ENCODE assay signal across 9 mouse cellular contexts in genomic region chr9:70011537-70012407, GRCm38 (mm10). TPM values are rescaled to one million over a fixed set of nuclear protein-coding genes. Genes with fewer than 3 reads are reported as not detected.
DNase-seq lines count a peak whose midpoint lies in the region; ATAC-seq and TF ChIP-seq lines count a peak whose summit lies in the region.
"Had no signal": no experiment of that assay in that cellular context is flagged by ENCODE, and none has a peak within 500 bp of the region (broad histone marks: within the 10 kb centered on the region; RNA-seq: fewer than 3 reads in every experiment).

No protein-coding gene starts in this region.

- H3K4me2 ChIP-seq in heart, embryonic 11.5 days: peak overlapping the region; percentile 85
- H3K4me2 ChIP-seq in heart, postnatal 0 days (ENCODE audit: low read depth, low read length): peak overlapping the region; percentile 70

- intact Hi-C loops in heart, postnatal 36 days (cut with DNase I): loop anchor here (1.0 to 10.0 kb wide), 2 partner anchors 21 to 383 kb away; no protein-coding TSS in a partner anchor

- no peak for ATAC-seq in heart, embryonic 11.5 days (replicated peaks; ENCODE audit: insufficient number of reproducible peaks, low FRiP score, low TSS enrichment)
- ATAC-seq in G1E (ENCODE audit: extremely low read depth, insufficient number of reproducible peaks, low FRiP score, poor library complexity, severe bottlenecking): no peak
- peak; percentile 2; the same call in 1 of the 2 replicates for ATAC-seq in heart, postnatal 0 days (ENCODE audit: insufficient read depth, low read depth)
- ATAC-seq in megakaryocyte, adult 5-6 weeks (ENCODE audit: poor library complexity, severe bottlenecking): peak; percentile 10; the same call in 1 of the 2 replicates
- ATAC-seq in cerebellum, adult (ENCODE audit: insufficient number of reproducible peaks, low FRiP score, low TSS enrichment): no peak

- peaks cover 10% of the 10 kb centered on the region for H3K4me1 ChIP-seq in heart, embryonic 11.5 days (ENCODE audit: control insufficient read depth, insufficient read depth, low read length)
- peaks cover 36% of the 10 kb centered on the region for H3K4me1 ChIP-seq in G1E (ENCODE audit: insufficient read depth, low read depth, low read length)
- peaks cover 11% of the 10 kb centered on the region for H3K4me1 ChIP-seq in heart, postnatal 0 days (ENCODE audit: control insufficient read depth, insufficient read depth)

- H3K9ac ChIP-seq in heart, embryonic 11.5 days (ENCODE audit: low read depth, low read length): peak overlapping the region; percentile 91; the same call in 1 of the 2 replicates
- H3K9ac ChIP-seq in heart, postnatal 0 days (replicated peaks; ENCODE audit: low read depth, low read length): peak overlapping the region; percentile 92

- H3K36me3 ChIP-seq in heart, embryonic 11.5 days (ENCODE audit: control insufficient read depth, insufficient read depth, low read length): 0 out of 2 replicates have a peak, but pooled peaks cover 6% of the 10 kb centered on the region
- peaks cover 54% of the 10 kb centered on the region for H3K36me3 ChIP-seq in G1E (replicated peaks)
- peaks cover 38% of the 10 kb centered on the region for H3K36me3 ChIP-seq in heart, postnatal 0 days (replicated peaks; ENCODE audit: control insufficient read depth, insufficient read depth, low read length)

- 59% methylated on average over 14 of the region's 14 CpGs for WGBS in heart, embryonic 11.5 days (ENCODE audit: insufficient replicate concordance)
- 57% methylated on average over 14 of the region's 14 CpGs for WGBS in heart, postnatal 0 days

- H3K4me3 ChIP-seq in heart, embryonic 11.5 days (ENCODE audit: low read depth, low read length): peak overlapping the region; percentile 79
- H3K4me3 ChIP-seq in G1E (ENCODE audit: low read depth, low read length): peak overlapping the region; percentile 92
- H3K4me3 ChIP-seq in heart, postnatal 0 days (ENCODE audit: low read depth, low read length): peak overlapping the region; percentile 97

- no peaks in the 10 kb centered on the region for H3K27me3 ChIP-seq in heart, embryonic 11.5 days (ENCODE audit: control insufficient read depth, insufficient read depth, low read length)
- no peaks in the 10 kb centered on the region for H3K27me3 ChIP-seq in G1E (ENCODE audit: insufficient read depth, low read length)
- no peaks in the 10 kb centered on the region for H3K27me3 ChIP-seq in heart, postnatal 0 days (ENCODE audit: control insufficient read depth, insufficient read depth, low read length)

- no peak for TF ChIP-seq EP300 in heart, postnatal 0 days (IDR thresholded peaks at IDR 0.05; ENCODE audit: low read depth)

- TF ChIP-seq CTCF in G1E (IDR thresholded peaks at IDR 0.05; ENCODE audit: low read depth, low read length): no peak
- TF ChIP-seq CTCF in heart, postnatal 0 days (IDR thresholded peaks at IDR 0.05; ENCODE audit: low read depth): no peak

- H3K9me3 ChIP-seq in heart, embryonic 11.5 days (replicated peaks; ENCODE audit: control insufficient read depth, low read length): no peaks in the 10 kb centered on the region
- no peaks in the 10 kb centered on the region for H3K9me3 ChIP-seq in G1E (replicated peaks)
- H3K9me3 ChIP-seq in heart, postnatal 0 days (replicated peaks; ENCODE audit: control insufficient read depth, low read length): no peaks in the 10 kb centered on the region

- peak overlapping the region; percentile 88 for H3K27ac ChIP-seq in heart, embryonic 11.5 days (ENCODE audit: low read depth, low read length)
- H3K27ac ChIP-seq in heart, postnatal 0 days (ENCODE audit: low read depth): peak overlapping the region; percentile 88

- DNase-seq in heart, postnatal 36 days: no peak
- DNase-seq in G1E (ENCODE audit: low spot score): no peak
- no peak for DNase-seq in heart, postnatal 0 days (ENCODE audit: low spot score)
- DNase-seq in ovary, postnatal 36 days (ENCODE audit: low spot score): no peak
- DNase-seq in layer of hippocampus, adult 18-20 months (ENCODE audit: low spot score in 2 of 2): no peak

RNA-seq across cellular contexts. Expression of gene Gtf2a2, which starts 0.6 kb away (rescaled TPM):
- polyA plus RNA-seq in heart, embryonic 11.5 days (2014; fragmentation: Nextera tagmentation; extraction: Ambion mirVana): 160 and 172 TPM in 2 replicates
- 10 to 100 TPM; 56.6 to 58.5 TPM for total RNA-seq in heart, postnatal 36 days (2021)
- total RNA-seq in G1E (2014; fragmentation: Nextera tagmentation): 83.4 and 91.8 TPM in 2 replicates
- total RNA-seq in G1E (2017): 180 and 188 TPM in 2 replicates
- 47.4 and 67.6 TPM in 2 replicates for polyA plus RNA-seq in G1E (2012)
- total RNA-seq in heart, postnatal 0 days (2014; rRNA removed; ENCODE audit: low replicate concordance): 103 and 105 TPM in 2 replicates
- polyA plus RNA-seq in heart, postnatal 0 days (2015; fragmentation: Nextera tagmentation; extraction: Ambion mirVana): 195 and 203 TPM in 2 replicates
- 117 and 126 TPM in 2 replicates for total RNA-seq in megakaryocyte, adult 5-6 weeks (2015)
- 121 and 130 TPM in 2 replicates for total RNA-seq in megakaryocyte, adult 5-6 weeks (2017)
- 10 to 100 TPM; 48.8 to 50.7 TPM for total RNA-seq in layer of hippocampus, adult 18-20 months (2021)

RNA-seq across cellular contexts. Expression of gene Bnip2, which starts 22.5 kb away (rescaled TPM):
- 124 and 133 TPM in 2 replicates for polyA plus RNA-seq in heart, embryonic 11.5 days (2014; fragmentation: Nextera tagmentation; extraction: Ambion mirVana)
- 100 to 1,000 TPM in 1 of 2 experiments, 10 to 100 TPM in 1; 88.7 to 105 TPM for total RNA-seq in heart, postnatal 36 days (2021)
- total RNA-seq in G1E (2014; fragmentation: Nextera tagmentation) (103 and 106 TPM in 2 replicates), G1E (2017) (167 and 186 TPM in 2 replicates)
- 37.0 and 38.0 TPM in 2 replicates for polyA plus RNA-seq in G1E (2012)
- 74.2 and 87.2 TPM in 2 replicates for total RNA-seq in heart, postnatal 0 days (2014; rRNA removed; ENCODE audit: low replicate concordance)
- polyA plus RNA-seq in heart, postnatal 0 days (2015; fragmentation: Nextera tagmentation; extraction: Ambion mirVana): 104 and 107 TPM in 2 replicates
- 123 and 131 TPM in 2 replicates for total RNA-seq in megakaryocyte, adult 5-6 weeks (2015)
- 196 and 207 TPM in 2 replicates for total RNA-seq in megakaryocyte, adult 5-6 weeks (2017)
- 10 to 100 TPM; 37.9 to 38.0 TPM for total RNA-seq in layer of hippocampus, adult 18-20 months (2021)

RNA-seq across cellular contexts. Expression of gene Gcnt3, which starts 26.1 kb away (rescaled TPM):
- polyA plus RNA-seq in heart, embryonic 11.5 days (2014; fragmentation: Nextera tagmentation; extraction: Ambion mirVana): not detected in 2 replicates
- not detected for total RNA-seq in heart, postnatal 36 days (2021)
- total RNA-seq in G1E (2014; fragmentation: Nextera tagmentation) (not detected in 2 replicates), G1E (2017) (0.11 TPM in 1 of 2 replicates, not detected in the other)
- not detected in 2 replicates for polyA plus RNA-seq in G1E (2012)
- total RNA-seq in heart, postnatal 0 days (2014; rRNA removed; ENCODE audit: low replicate concordance): not detected in 2 replicates
- 0.04 TPM in 1 of 2 replicates, not detected in the other for polyA plus RNA-seq in heart, postnatal 0 days (2015; fragmentation: Nextera tagmentation; extraction: Ambion mirVana)
- total RNA-seq in megakaryocyte, adult 5-6 weeks (2015): not detected in 2 replicates
- total RNA-seq in megakaryocyte, adult 5-6 weeks (2017): not detected in 2 replicates
- not detected for total RNA-seq in layer of hippocampus, adult 18-20 months (2021)
- total RNA-seq: neutrophil, adult 5-6 weeks had no signal

Comparison
In these comparisons a context has a peak if more than half of its experiments do, and no peak if none do; other contexts are left out.
1. ATAC-seq: peak in heart, postnatal 0 days (single experiment) and megakaryocyte, adult 5-6 weeks (single experiment); none in heart, embryonic 11.5 days (single experiment), G1E (single experiment) and cerebellum, adult (single experiment).
2. Peak in every context shown above with its lines, with median percentiles within 50 percentile points of each other: H3K4me3 ChIP-seq.